Mouse (Mus musculus) thymus, postnatal 0 days (tissue): Measurements from ENCODE around the gene Commd6. TPM values are rescaled to one million over a fixed set of nuclear protein-coding genes. Genes with fewer than 3 reads are reported as not detected.
"Not testable (repeated sequence)": the region's sequence is repeated elsewhere in the genome, so short reads cannot be mapped to it uniquely, and the experiment has no call there.

ENCODE experiments used
- DNase-seq: peaks from one replicate; pipeline ENCODE4 v3.0.0-alpha.2; 2015; ENCODE audit warnings: low spot score
- polyA plus RNA-seq: library from polyadenylated mRNA; unstranded; fragments of >200 nt; fragmentation: Nextera tagmentation; extraction: Ambion mirVana; gene quantifications from 2 replicates; pipeline ENCODE4 v1.2.1, GENCODE M21; 2015

Gene Commd6
- polyA plus RNA-seq, 1 experiment from 2014 or later, result 125 TPM

GRCm38 (mm10) chr14:101608519-101609368 is 31.7 kb downstream of the Commd6 start, which contains the start of gene Tbc1d4:
Tbc1d4 (minus strand) TSS chr14:101609191.
- DNase-seq, result peak; percentile 41

DNA sequence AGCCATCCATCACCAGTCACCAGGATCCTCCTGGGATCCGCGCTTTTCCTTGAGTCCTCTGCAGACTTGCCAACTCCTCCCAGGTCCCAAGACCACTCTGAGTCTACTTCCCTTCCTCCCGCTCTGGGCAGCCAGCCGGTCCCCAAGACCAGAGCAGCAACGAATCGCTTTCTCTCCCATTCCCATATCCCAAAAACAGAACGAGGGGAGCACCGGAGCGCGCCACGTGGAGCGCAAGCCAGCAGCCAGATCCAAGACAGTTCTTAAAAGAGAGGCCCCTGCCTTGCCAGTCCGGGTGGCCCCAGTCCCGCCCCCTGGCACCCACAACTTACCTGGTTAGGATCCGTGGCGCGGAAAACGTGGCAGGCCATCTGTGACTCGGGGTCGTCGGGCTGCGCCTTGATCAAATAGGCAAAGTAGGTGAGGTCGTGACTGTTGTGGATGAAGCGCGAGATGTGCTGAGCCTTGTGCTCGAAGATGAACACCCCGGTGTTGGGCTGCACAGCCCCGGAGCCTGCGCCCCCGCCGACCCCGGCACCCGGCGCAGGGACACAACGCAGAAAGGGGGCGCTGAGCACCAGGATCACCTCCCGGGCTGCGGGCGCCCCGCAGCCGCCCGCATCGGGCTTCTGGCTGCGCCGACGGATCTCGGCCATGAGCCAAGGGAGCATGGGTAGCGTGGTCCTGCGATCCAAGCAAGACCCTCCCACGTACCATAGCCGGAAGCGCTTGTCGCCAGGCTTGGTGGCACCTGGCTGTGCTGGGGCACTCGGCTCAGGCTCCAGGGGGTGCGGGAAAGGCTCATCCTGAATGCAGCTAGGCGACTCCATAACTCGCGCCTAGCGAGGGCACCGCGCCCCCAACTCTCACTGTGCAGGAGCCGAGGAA is 32.6 kb downstream of the Commd6 start:
- DNase-seq, result peak; percentile 35

DNA sequence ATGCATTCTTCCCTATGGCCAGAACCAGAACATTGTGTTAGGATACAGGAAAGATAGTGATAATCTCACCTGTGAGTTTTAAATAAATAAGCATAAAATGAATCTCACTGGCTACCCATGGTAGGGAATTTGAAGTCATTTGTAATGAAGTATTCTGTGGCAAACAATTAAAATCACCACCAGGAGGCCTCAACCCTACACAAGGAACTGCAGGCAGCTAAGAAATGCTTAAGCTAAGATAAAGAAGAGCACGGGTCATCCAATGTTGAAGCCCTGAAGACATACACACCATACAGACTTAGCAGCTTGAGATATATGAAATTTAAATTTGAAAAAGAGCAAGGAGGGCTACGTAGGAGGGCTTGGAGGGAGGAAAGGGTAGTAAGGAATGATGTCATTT is 34.6 kb downstream of the Commd6 start:
- no peak for DNase-seq

GRCm38 (mm10) chr14:101602851-101603250 is 37.6 kb downstream of the Commd6 start:
- no peak for DNase-seq

DNA sequence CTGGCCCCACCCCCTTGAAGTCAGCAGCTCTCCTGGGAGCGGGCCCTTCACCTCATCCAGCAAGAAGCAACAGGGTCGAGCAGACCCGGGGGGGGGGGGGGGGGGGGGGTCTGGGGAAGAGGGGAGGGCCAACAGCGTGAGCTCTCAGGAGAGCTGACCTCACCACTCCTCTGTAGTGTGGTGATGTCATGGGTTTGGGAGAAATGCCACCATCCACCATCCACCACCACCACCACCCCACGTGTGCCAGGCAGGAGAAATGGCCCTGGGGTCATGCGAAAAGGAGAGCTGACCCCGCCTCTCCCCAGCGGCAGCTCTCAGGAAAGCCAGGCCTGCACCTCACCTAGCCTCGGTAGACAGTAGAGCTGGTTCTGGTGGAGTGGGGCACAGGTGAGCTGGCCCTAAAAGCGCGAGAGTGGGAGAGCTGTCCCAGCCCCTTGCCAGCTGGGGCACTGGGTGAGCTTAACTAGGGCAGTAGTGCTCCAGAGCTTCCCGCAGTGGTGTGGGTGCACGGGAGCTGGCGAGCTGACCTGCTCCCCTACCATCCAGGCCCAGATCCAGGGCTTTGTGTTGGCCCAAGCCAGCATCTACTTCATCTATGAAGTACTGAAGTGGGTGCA is 43.3 kb downstream of the Commd6 start:
- DNase-seq, result no peak

- DNase-seq, result no peak
Measured at GRCm38 (mm10) chr14:101596691-101597090, 43.8 kb downstream of the Commd6 start.

GRCm38 (mm10) chr14:101595301-101596080 is 45.0 kb downstream of the Commd6 start:
- DNase-seq, result no peak

DNA sequence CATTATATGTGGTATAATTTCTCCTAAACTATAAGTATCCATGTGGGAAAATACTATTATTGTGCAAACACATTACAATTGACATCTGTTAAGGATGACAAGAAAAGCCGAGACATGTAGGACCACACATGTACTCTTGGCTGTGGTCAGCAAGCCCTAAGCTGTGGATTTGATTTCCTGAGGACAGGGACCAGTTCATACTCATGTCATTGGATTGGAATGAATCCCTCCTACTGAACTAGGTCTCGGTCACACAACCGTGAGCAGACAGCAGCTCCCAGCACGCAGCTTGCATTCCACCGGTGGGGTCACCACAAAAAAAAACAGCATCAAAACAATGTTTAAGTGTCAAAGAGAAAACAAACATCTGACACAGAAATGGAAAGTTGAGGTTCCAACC is 46.5 kb downstream of the Commd6 start:
- no peak for DNase-seq

- DNase-seq, result no peak
Measured at GRCm38 (mm10) chr14:101593340-101593739, 47.1 kb downstream of the Commd6 start.

- DNase-seq, result no peak
Measured at GRCm38 (mm10) chr14:101591101-101591500, 49.4 kb downstream of the Commd6 start.

GRCm38 (mm10) chr14:101588209-101588991 is 52.1 kb downstream of the Commd6 start:
- DNase-seq, result not testable (repeated sequence)

GRCm38 (mm10) chr14:101587366-101588040 is 53.0 kb downstream of the Commd6 start:
- DNase-seq, result not testable (repeated sequence)

DNA sequence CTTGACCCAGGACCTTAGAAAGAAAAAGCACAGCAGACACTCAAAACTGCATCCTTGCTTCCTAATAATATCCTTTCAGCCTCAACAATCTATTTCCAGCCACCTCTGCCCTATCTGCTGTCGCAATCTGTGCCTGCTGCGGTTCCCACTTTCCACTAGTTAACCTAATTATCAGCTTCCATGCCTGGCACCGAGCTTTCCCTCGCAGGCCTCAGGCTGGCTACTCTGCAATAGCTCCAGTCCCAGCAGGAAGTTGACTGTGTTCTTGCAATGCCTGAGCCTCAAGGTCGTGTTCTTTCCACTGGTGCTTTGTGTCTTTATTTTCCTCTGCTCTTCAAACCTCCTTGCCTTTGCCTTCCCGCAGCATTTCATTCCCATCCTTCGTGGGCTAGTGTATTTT is 54.4 kb downstream of the Commd6 start:
- no peak for DNase-seq

Other genes with a start within 250 kb of the Commd6 start
- gene Tbc1d4, start 31.5 kb downstream of the Commd6 start, polyA plus RNA-seq, result 14.8 and 15.0 TPM in 2 replicates
- gene Uchl3, start 13.3 kb upstream of the Commd6 start, polyA plus RNA-seq, result 203 and 219 TPM in 2 replicates
- 0.68 and 1.6 TPM in 2 replicates for gene Gm9922, start 89.1 kb upstream of the Commd6 start, polyA plus RNA-seq
- 2.6 and 3.2 TPM in 2 replicates for gene Lmo7, start 89.3 kb upstream of the Commd6 start, polyA plus RNA-seq